Mouse (Mus musculus) cerebellum, adult 2 months (tissue): ENCODE data around the gene Pigu.

ENCODE experiments used
- CTCF ChIP-seq: fragments of 200-500 bp; IDR thresholded peaks from 2 replicates; pipeline ENCODE4 v1.5.1; 2011; ENCODE audit warnings: low read depth, mild to moderate bottlenecking, control low read depth, low read length, moderate library complexity, borderline replicate concordance; ENCODE audit not compliant: insufficient read depth
- POLR2A ChIP-seq: fragments of 200-500 bp; IDR thresholded peaks from 2 replicates; pipeline ENCODE4 v1.6.1; 2011; ENCODE audit warnings: low read length, control low read depth, borderline replicate concordance; ENCODE audit not compliant: insufficient read depth

DNA sequence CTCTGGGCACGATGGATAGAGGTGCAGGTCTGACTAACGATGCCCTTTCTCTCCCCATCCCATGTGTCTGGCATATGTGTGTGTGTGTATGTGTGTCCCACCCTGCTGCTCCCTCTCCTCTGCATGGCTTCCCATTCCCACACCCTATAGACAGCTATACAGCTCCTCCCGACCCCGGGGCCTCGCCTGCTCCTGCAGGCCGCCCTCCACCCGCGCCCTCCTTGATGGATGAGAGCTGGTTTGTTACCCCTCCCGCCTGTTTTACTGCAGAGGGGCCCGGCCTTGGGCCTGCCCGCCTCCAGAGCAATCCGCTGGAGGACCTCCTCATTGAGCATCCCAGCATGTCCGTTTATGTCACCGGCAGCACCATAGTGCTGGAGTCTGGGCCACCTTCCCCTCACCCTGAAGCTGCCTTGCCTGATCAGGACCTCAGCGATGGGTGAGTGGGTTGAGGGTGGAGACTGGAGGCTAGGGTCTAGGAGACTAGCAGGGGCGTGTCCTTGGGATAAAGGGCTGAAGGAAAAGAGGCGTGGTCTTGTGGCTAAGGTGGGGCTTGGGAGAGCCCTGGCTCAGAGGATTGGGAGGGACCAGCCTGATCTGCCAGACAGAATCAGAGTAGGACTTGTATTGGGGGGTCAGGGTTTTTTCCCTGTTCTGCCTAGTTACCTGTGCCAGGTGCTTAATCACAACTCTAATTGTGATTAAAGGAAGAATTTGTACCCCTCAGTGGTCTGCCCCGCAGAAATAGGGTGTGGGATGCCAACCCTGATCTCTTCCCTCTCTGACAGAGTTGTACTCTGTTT, 28.7 kb upstream of the Pigu start:
- no peak for TF ChIP-seq POLR2A
- TF ChIP-seq CTCF = no peak
